Mouse (Mus musculus): ENCODE measurements around the gene Abhd11.
A peak's percentile ranks its signal among the peaks of the same experiment; 100 is the strongest.

Gene Abhd11

GRCm38 (mm10) chr5:134986298-134987268 is 22.4 kb upstream of the Abhd11 start:
- DNase-seq (ENCODE audit: low spot score): no peak

GRCm38 (mm10) chr5:134989166-134989565 is 19.8 kb upstream of the Abhd11 start:
- no peak for DNase-seq (ENCODE audit: low spot score)

GRCm38 (mm10) chr5:134989741-134990140 is 19.2 kb upstream of the Abhd11 start:
- DNase-seq (ENCODE audit: low spot score): no peak

GRCm38 (mm10) chr5:134992566-134992965 is 16.4 kb upstream of the Abhd11 start:
- DNase-seq (ENCODE audit: low spot score): no peak

GRCm38 (mm10) chr5:134998359-134998758 is 10.6 kb upstream of the Abhd11 start:
- no peak for DNase-seq (ENCODE audit: low spot score)

- no peak for DNase-seq (ENCODE audit: low spot score)
Measured at GRCm38 (mm10) chr5:134999797-135000196, 9.2 kb upstream of the Abhd11 start.

GRCm38 (mm10) chr5:135000751-135001150 is 8.2 kb upstream of the Abhd11 start:
- DNase-seq (ENCODE audit: low spot score): no peak

GRCm38 (mm10) chr5:135001309-135001708 is 7.6 kb upstream of the Abhd11 start:
- peak; percentile 91 for DNase-seq (ENCODE audit: low spot score)

GRCm38 (mm10) chr5:135002151-135002550 is 6.8 kb upstream of the Abhd11 start:
- no peak for DNase-seq (ENCODE audit: low spot score)

GRCm38 (mm10) chr5:135007802-135008571 is 965 bp upstream of the Abhd11 start:
- DNase-seq (ENCODE audit: low spot score): no peak

GRCm38 (mm10) chr5:135009590-135010319 is 803 bp downstream of the Abhd11 start:
- peak; percentile 92 for DNase-seq (ENCODE audit: low spot score)

- no peak for DNase-seq (ENCODE audit: low spot score)
Measured at GRCm38 (mm10) chr5:135010320-135010709, 1.4 kb downstream of the Abhd11 start.

- DNase-seq (ENCODE audit: low spot score): no peak
Measured at GRCm38 (mm10) chr5:135010841-135011743, 2.1 kb downstream of the Abhd11 start.

- DNase-seq (ENCODE audit: low spot score): peak; percentile 47
Measured at GRCm38 (mm10) chr5:135011809-135012613, 3.1 kb downstream of the Abhd11 start.

- DNase-seq (ENCODE audit: low spot score): peak; percentile 85
Measured at GRCm38 (mm10) chr5:135012671-135013441, 3.9 kb downstream of the Abhd11 start.

GRCm38 (mm10) chr5:135015497-135015896 is 6.5 kb downstream of the Abhd11 start:
- peak; percentile 83 for DNase-seq (ENCODE audit: low spot score)

GRCm38 (mm10) chr5:135016224-135016759 is 7.3 kb downstream of the Abhd11 start:
- no peak for DNase-seq (ENCODE audit: low spot score)

- no peak for DNase-seq (ENCODE audit: low spot score)
Measured at GRCm38 (mm10) chr5:135021814-135022213, 12.9 kb downstream of the Abhd11 start.
